Mouse (Mus musculus) olfactory bulb, adult 2 months (tissue): ENCODE data around the gene Fhad1. TPM values are rescaled to one million over a fixed set of nuclear protein-coding genes. Genes with fewer than 3 reads are reported as not detected.

Source experiments
- H3K27ac ChIP-seq: fragments of 200-500 bp; 2 replicates; pipeline ENCODE4 v1.5.1; 2012; ENCODE audit warnings: low read depth, low read length; ENCODE audit not compliant: insufficient read depth
- H3K4me1 ChIP-seq: fragments of 200-500 bp; 2 replicates; pipeline ENCODE4 v1.6.1; 2012; ENCODE audit warnings: low read length; ENCODE audit not compliant: control insufficient read depth, insufficient read depth
- H3K4me3 ChIP-seq: fragments of 200-500 bp; 2 replicates; pipeline ENCODE4 v1.5.1; 2012; ENCODE audit warnings: mild to moderate bottlenecking, low read depth, low read length, moderate library complexity; ENCODE audit not compliant: insufficient read depth
- CTCF ChIP-seq: fragments of 200-500 bp; IDR thresholded peaks from 2 replicates; pipeline ENCODE4 v1.5.1; 2012; ENCODE audit warnings: low read depth, mild to moderate bottlenecking, low read length, moderate library complexity; ENCODE audit not compliant: insufficient read depth
- POLR2A ChIP-seq: fragments of 200-500 bp; IDR thresholded peaks from 2 replicates; pipeline ENCODE4 v1.6.1; 2012; ENCODE audit warnings: mild to moderate bottlenecking, low read depth, low read length, moderate library complexity; ENCODE audit not compliant: insufficient read depth
- WGBS: fragments of 180-500 bp; shearing (Covaris S2); methylation state at CpG from one replicate; pipeline ENCODE4 v1.1.7; 2018; 5-methylcytosine and 5-hydroxymethylcytosine counted together
- polyA plus RNA-seq: library from polyadenylated mRNA; stranded (reverse); fragments of >200 nt; gene quantifications from 2 replicates; pipeline ENCODE4 v1.2.4, GENCODE M21; 2012; ENCODE audit warnings: low replicate concordance; ENCODE audit not compliant: missing spikeins, insufficient read depth, insufficient read length

Fhad1 gene
- polyA plus RNA-seq, 1 experiment: not detected

GRCm38 (mm10) chr4:141953291-141953690, 61.6 kb downstream of the Fhad1 start:
- WGBS: 80% methylated on average over 9 of the region's 9 CpGs
- no peak overlapping the region for H3K4me3 ChIP-seq
- H3K27ac ChIP-seq: no peak overlapping the region
- TF ChIP-seq CTCF (no peak), POLR2A (no peak)
- H3K4me1 ChIP-seq: peaks cover 26% of the 10 kb centered on the region

GRCm38 (mm10) chr4:141952824-141953223, 62.1 kb downstream of the Fhad1 start:
- Histone ChIP-seq H3K4me1 (peaks cover 24% of the 10 kb centered on the region), H3K27ac (peak overlapping the region; percentile 61), H3K4me3 (no peak overlapping the region)
- TF ChIP-seq POLR2A: no peak
- no peak for TF ChIP-seq CTCF
- WGBS: 33% methylated on average over 5 of the region's 5 CpGs

GRCm38 (mm10) chr4:141952114-141952513, 62.8 kb downstream of the Fhad1 start:
- Histone ChIP-seq H3K4me3 (no peak overlapping the region), H3K27ac (peak overlapping the region; percentile 34; the same call in 1 of the 2 replicates), H3K4me1 (peaks cover 21% of the 10 kb centered on the region)
- 48% methylated on average over 17 of the region's 17 CpGs for WGBS
- TF ChIP-seq POLR2A (no peak), CTCF (no peak)

GRCm38 (mm10) chr4:141949436-141949835, 65.4 kb downstream of the Fhad1 start:
- H3K4me3 ChIP-seq: no peak overlapping the region
- TF ChIP-seq POLR2A (no peak), CTCF (no peak)
- no peak overlapping the region for H3K27ac ChIP-seq
- WGBS: 87% methylated on average over 13 of the region's 13 CpGs
- peaks cover 21% of the 10 kb centered on the region for H3K4me1 ChIP-seq

- Histone ChIP-seq H3K4me1 (peaks cover 19% of the 10 kb centered on the region), H3K4me3 (no peak overlapping the region), H3K27ac (no peak overlapping the region)
- TF ChIP-seq POLR2A (no peak), CTCF (no peak)
- 81% methylated on average over 3 of the region's 3 CpGs for WGBS
Observed at GRCm38 (mm10) chr4:141948822-141949221, 66.1 kb downstream of the Fhad1 start.

GRCm38 (mm10) chr4:141942403-141942802, 72.5 kb downstream of the Fhad1 start:
- Histone ChIP-seq H3K27ac (no peak overlapping the region), H3K4me1 (peaks cover 5% of the 10 kb centered on the region), H3K4me3 (no peak overlapping the region)
- 85% methylated on average over 11 of the region's 11 CpGs for WGBS
- TF ChIP-seq POLR2A (no peak), CTCF (no peak)

GRCm38 (mm10) chr4:141941289-141941688, 73.6 kb downstream of the Fhad1 start:
- Histone ChIP-seq H3K4me1 (peaks cover 5% of the 10 kb centered on the region), H3K4me3 (no peak overlapping the region), H3K27ac (no peak overlapping the region)
- TF ChIP-seq POLR2A: no peak
- no peak for TF ChIP-seq CTCF
- 93% methylated on average over 8 of the region's 8 CpGs for WGBS

- WGBS: 77% methylated on average over 4 of the region's 4 CpGs
- Histone ChIP-seq H3K27ac (no peak overlapping the region), H3K4me1 (peaks cover 8% of the 10 kb centered on the region), H3K4me3 (no peak overlapping the region)
- TF ChIP-seq CTCF (no peak), POLR2A (no peak)
Observed at GRCm38 (mm10) chr4:141938535-141938934, 76.3 kb downstream of the Fhad1 start.

GRCm38 (mm10) chr4:141932785-141933574, 81.9 kb downstream of the Fhad1 start:
- WGBS: 66% methylated on average over 14 of the region's 14 CpGs
- TF ChIP-seq CTCF: no peak
- no peak for TF ChIP-seq POLR2A
- Histone ChIP-seq H3K4me1 (peaks cover 25% of the 10 kb centered on the region), H3K4me3 (no peak overlapping the region), H3K27ac (no peak overlapping the region)
